Mouse (Mus musculus) testis, adult 2 months (tissue): Measurements from ENCODE around the gene Eefsec.

Experiments used
- CTCF ChIP-seq: fragments of 200-500 bp; IDR thresholded peaks from 2 replicates; pipeline ENCODE4 v1.5.1; 2012; ENCODE audit warnings: low read depth, mild to moderate bottlenecking, inconsistent platforms, low read length, moderate library complexity; ENCODE audit not compliant: control insufficient read depth, insufficient read depth, insufficient replicate concordance
- POLR2A ChIP-seq: fragments of 200-500 bp; IDR thresholded peaks from 2 replicates; pipeline ENCODE4 v1.6.1; 2012; ENCODE audit warnings: low read depth, mild to moderate bottlenecking, inconsistent platforms, low read length, moderate library complexity; ENCODE audit not compliant: control insufficient read depth

GRCm38 (mm10) chr6:88209453-88209852 lies 236.9 kb downstream of the Eefsec start:
- TF ChIP-seq CTCF = no peak
- TF ChIP-seq POLR2A = no peak
